Mouse (Mus musculus) kidney, postnatal 10 days (tissue): ENCODE data around the gene Mertk.

Source experiments
- DNase-seq: peaks from one replicate; pipeline ENCODE4 v3.0.0; 2021; ENCODE audit warnings: mixed read lengths

Gene Mertk

DNA sequence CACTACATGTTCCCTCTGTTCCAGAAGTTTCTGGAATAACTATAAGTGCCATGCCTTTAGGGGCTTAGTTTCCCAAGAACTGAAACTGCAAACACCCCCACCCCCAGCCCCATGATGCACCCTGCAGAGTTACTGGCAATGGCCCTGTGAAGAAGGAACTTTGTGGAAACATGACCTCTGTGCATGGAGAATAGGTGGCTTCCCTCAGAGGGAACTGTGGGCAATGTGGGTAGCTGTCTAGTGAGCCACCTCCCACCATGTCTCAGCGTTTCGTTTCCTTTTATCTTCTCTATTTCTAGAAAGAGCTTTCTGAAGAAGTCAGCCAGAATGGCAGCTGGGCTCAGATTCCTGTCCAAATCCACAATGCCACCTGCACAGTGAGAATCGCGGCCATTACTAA is 72.3 kb downstream of the Mertk start:
- DNase-seq: no peak

DNA sequence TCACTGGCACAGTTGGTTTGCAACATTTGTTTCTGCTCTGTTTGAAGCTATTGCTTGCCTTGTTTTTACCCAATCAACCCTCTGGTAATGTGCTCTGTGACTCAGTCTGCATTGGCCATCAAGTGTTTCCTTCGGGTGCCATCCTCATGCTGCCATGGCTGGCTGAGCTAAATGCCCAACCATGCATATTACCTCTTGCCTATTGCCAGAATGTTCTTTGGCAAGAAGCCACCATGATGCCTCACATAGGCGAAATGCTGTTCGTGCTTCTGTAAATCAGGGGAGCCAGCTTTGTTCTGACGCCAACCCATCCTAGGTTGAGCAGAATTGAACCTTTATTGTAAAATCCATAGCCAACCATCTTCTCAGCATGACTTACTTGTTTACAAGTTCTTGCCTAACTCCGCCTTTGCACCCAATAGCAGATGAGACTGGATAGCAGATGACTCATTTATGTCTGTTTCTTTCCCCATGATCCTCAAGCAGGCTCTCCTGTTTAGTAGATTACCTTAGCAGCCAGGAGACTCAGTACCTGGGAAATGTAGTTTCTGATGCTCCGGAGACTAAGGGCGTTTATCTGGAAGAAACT is 73.1 kb downstream of the Mertk start:
- DNase-seq: no peak

DNA sequence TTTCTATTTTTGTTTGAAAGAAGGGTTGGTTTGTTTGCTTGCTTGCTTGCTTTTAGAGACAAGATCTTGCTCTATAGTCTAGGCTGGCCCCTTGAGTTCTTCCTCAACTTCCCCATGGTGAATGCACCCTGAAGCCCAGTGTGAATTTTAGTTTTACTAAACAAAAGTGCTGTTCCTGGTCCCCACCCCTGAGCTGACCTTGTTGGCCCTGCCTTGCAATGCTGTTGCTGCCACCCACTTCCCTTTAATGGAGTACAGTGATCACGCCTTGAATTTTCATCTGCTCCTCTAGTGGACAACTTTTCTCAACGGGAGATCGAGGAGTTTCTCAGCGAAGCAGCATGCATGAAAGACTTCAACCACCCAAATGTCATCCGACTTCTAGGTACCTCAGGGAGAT is 83.5 kb downstream of the Mertk start:
- no peak for DNase-seq

DNA sequence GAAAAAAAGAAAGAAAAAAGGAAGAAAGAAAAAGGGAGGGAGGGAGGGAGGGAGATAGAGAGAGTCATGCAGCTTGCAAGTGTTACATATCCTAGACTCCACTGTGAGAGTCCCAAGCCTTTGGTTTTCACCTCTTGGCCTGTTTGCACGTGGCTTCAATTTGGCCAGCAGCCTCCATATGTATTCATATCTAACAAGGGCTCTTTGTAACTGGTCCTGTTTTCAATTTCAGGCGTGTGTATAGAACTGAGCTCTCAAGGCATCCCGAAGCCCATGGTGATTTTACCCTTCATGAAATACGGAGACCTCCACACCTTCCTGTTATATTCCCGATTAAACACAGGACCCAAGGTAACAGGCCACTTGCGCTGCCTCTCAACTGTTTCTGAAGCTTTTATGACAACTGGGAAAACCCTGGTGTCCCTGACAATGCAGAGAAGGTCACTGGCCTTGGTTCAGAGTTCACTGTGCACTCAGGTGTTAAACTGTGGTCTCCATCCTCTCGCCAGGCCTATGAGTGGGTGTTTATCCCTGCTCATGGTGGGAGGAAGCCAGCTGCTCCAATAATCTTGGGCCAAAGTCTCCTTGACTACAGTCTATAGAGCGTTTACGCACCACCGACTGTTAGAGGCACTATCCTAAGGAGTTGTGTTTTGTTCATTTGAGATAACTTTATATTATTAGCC is 85.0 kb downstream of the Mertk start:
- DNase-seq: no peak

DNA sequence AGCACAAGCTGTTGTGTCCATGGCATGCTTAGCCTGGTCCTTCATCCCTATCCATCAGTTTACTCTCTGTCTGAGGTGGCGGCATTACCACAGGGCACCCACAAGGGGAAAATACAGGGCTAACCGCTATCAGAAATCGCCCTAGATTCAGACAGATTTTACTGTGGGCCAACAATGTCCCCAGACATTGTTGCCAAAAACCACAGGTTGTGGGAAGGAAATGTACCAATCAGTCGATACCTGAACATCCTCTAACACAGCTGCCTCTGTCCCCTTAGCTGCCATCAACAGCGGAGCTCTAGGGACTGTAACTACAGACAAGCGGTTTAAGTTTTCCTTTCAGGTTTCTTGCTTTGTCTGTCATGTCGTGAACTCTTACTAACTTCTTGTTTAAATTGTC is 86.1 kb downstream of the Mertk start:
- no peak for DNase-seq

DNA sequence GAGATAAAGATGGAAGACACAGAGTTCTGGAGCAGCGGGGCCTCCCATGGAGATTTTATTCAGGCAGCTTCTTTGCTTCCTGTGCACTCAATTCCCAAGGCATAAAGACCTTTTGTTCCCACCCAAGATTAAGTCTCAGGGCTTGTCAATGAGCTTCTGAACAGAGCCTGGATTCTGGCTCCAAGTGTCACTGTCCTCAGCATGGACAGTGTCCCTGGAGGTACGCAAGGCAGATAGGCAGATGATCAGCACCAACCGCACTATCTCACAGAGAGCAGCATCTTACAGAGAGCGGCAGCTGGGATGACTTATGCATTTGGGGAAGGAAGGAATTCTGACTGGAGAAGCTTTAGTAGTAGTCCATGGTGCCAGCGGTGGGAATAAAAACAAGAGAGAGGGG is 87.6 kb downstream of the Mertk start:
- no peak for DNase-seq

DNA sequence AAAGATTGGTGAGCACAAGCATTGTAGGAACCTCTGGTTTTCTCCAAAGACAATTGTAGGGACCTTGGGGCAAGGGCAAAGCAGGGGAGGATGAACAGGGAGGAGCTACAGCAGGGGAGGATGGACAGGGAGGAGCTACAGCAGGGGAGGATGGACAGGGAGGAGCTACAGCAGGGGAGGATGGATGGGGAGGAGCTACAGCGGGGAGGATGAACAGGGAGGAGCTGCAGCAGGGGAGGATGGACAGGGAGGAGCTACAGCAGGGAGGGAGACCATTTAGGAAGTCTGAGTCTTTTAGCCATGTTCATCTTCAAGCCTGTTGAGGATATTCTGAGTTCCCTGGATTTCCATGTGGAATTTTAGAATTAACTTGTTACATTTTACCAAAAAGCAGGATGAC is 88.0 kb downstream of the Mertk start:
- no peak for DNase-seq

DNA sequence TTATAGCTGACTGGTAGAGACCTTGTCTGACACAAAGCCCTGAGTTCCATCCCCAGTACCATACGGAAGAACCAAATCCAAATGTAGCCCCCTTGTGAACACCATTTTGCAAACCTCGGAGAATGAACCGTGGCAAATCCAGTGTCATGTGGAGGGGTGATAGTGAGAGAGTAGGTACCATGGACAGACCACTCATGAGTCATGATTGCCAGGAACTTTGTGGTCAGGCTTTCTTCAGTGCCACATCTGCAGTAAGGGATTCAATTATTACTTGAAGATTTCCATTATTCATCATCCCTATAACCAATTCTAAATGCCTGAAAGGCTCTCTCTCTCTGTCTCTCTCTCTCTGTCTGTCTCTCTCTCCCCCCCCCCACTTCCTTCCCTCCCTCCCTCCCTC is 89.0 kb downstream of the Mertk start:
- no peak for DNase-seq

DNA sequence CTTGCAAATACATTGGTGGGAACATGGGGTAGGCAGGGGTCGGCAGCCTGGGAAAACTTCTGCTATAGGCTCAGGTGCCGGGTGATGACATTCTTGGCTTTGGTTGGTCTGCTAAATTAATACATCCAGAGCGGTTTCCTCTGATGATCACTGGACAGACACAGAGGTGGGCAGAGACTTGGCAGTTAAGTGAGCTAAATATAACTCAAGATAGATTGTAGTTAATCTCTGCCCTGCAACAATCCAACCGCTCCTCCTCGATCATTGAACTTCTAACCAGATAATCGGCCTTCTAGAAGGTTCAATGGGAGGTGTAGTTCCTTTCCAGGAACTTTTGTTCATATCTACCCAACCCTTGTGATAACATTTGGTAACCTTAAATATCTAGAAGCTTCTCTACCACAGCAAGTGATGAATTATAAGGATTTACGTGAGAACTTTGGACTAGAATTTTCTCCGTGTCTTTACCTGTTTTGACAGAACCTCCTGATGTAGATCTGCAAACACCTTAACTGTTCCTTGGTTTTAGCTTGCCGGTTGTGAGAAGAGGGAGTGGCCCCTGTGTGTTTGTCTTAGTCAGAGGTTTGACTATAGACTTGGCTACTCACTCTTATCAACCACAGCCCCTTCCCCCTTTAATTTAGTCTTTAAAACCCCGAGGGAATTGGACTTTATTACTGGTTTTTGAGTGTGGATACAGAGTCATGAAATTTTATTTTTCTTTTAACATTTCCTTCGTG is 92.3 kb downstream of the Mertk start:
- no peak for DNase-seq

DNA sequence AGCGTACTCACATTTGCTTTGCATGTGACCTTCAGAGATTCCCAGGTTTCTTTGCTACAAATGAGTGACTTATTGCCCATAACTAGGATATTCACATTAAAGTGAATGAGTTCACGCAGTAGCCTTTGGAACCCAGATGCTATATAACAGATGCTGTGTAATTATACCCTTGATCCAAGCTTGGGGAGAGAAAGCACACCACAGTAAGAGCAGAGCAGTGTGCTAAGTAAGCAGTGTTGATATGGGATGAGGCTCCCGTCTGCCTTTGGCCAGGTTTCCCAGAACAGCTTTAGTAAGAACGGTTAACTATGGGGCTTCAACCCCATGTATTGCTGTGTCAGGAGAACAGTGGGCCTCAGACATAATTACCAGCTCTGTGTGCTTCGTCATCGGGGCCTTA is 95.2 kb downstream of the Mertk start:
- no peak for DNase-seq

DNA sequence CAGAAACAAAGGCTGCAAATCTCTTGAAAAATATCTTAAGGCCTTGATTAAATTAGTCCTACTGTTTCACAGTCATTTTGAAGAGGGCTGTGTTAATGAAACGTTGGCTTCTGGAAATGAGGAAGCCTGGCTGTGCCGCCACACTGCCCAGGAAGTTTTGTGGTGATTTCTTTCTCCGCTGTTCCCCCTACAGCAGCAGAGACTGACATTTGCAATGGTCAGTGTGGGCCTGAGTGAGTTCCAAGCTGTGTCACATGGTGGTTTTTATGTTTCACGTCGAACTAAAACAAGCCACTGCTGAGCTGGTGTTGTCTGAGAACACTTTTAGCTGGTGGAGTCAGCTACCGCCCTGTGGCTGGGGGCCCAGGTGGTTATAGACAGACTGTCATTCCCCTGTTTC is 97.7 kb downstream of the Mertk start:
- DNase-seq: no peak

DNA sequence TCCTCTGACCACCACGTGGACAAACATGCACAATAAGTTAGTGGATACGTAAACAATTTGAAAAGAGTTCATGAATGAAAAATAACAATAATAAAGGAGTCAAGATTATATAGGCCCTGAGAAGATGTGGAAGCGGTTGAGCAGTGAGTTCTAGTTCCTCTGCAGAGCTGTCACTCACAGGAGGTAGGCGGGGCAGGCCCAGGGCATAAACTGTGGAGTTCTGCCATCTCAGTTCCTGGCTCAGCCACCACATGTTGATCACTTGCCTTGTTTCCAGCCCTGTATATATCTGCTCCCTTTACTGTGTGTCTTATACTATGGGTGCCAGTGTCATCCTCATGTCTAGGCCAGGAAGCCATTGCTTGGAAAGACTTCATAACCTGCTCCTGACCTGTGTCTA is 104.7 kb downstream of the Mertk start:
- DNase-seq: no peak

DNA sequence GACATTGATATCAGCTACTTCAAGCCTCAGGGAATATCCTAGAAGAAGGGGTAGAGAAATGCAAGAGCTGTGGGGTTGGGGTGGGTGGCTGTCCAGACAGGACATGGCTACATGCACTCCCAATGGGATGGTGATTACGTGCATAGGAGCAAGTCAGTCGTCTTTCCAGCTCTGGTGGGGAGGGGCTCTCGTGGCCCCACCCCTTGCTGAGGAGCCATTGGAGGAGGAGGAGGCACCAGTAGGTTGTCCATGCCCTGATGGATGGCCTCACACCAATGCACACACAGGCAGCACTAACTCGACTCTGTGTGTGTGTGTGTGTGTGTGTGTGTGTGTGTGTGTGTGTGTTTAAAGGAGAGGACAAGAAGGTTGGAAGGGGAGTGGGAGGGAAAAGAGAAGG is 106.6 kb downstream of the Mertk start:
- no peak for DNase-seq

DNA sequence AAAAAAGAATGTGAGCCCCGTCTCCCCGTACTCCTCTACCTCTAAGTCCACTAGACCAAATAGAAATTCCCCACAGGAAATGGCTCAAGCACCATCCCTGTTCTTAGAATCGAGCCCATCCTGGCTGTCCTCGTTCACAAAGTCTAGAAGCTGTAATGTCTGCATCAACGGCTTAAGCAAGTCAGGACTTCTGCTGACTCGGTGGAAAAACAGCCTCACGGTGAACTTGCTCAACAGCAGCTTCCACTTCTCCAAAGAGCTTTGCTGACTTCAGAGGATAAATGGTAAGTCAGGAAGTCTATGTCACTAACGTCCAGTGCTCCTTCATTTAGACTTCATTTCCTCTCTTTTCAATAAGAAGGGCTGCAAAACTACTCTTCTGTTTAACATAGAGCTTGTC is 107.8 kb downstream of the Mertk start:
- DNase-seq: peak; percentile 20

DNA sequence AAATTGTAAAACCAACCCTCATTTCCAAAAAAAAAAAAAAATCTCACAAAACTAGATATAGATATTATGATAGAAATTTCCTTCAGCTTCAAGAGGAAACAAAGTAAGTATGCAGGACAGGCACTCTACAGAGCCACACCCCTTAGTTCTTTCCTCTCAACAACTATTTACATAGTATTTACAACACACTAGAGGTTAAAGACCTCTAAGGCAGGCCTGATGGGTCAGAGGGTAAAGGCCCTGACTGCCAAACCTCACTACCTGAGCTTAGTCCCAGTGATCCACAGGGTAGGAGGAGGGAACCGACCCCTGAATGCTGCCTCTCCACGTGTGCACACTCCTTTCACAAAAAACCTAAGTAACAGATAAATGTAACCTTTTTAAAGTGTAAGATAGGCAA is 114.0 kb downstream of the Mertk start:
- no peak for DNase-seq

DNA sequence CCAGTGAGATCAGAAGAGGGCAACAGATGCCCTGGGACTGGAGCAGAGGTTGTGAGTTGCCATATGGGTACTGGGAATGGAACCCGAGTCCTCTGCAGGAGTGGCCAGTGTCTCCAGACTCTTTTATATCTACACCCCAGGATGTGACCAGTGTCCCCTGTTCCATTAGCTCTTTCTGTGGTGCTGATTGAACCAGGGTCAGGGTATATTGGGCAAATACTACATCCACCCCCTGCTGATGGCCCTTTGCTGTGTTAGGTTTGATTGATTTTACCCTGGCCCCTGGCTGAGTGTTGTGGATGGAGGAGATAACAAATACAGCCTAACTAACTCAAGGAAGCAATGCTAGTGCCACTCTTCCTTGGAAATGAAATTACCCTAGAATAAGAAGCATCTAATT is 117.6 kb downstream of the Mertk start:
- no peak for DNase-seq

DNA sequence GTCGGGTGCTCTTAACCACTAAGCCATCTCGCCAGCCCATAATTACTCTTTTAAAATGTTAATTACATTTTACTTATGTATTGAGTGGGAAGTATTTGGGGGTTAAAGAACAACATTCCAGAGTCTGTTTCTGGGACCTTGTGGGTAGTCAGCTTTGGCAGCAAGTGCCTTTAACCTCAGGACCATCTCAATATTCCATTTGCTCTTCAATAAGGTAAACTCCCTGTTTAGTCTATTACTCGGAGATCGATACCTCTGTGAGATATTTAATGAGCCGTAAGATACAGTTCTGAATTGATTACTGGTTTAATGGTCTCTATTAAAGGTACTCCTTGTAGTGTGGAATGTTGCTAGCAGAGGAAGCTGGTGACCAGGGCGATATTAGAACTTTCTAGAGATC is 118.2 kb downstream of the Mertk start:
- no peak for DNase-seq

DNA sequence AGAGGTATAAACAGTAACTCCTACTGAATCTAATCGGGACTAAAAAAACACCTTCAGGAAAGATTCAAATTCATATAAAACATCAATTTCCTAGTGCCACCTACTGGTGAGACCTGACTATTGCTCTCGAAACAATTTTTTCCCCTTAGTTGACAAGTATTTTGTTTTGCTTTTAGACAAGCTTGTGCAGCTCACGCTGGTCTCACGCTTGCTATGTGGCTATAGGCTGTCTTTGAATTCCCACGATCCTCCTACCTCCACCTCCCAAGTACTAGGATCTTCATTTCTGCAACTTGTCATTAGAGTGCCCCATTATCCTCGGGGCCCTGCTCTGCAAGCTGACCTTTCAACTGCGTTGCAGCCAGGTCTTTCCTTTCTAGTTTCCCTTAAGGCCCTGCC is 118.6 kb downstream of the Mertk start:
- DNase-seq: peak; percentile 69

DNA sequence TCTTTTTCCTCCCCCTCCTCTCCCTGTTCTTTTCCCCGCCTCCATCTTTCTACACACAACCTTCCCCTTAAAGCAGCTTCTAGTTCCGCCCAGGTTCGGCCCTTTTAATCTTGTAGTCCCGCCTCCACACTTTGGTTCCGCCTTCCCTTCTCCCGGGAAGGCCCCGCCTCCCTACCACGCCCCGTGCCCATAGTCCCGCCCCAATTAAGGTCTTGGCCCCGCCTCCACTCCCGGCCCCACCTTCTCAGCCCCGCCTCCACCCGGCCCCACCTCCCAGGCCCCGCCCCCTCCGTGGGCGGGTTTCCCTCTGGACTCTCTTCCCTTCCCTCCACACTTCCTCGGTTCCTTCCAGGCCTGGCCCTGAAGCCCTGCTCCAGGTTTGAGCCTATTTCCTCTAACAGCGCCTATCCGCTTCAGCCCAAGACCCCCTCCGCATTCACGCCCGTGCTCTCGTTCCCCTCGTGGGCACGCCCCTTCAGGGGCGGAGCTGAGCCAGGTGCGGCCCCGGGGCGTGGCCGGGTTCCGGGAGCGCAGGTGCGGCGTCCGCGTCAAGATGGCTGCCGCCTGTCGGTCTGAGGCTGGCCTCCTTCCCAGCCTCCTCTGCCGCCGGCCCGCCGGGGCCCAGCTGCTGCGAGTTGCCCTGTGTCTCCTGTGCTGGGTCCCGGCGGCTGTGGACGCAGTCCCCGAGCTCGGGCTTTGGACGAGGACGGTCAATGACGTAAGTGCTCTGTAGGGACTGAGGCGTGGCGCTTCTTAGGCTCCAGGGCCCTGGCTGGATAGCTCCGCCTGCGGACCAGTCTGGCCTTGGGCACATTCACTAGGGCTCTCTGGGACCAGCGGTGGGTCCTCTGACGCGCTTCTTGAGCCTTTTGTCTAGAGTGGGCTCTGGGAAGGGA is 119.3 kb downstream of the Mertk start, which contains the start of gene Tmem87b:
Gene Tmem87b, plus strand, starts transcription at position 333 of the 896 bp plus-strand sequence.
- peak; percentile 98 for DNase-seq

DNA sequence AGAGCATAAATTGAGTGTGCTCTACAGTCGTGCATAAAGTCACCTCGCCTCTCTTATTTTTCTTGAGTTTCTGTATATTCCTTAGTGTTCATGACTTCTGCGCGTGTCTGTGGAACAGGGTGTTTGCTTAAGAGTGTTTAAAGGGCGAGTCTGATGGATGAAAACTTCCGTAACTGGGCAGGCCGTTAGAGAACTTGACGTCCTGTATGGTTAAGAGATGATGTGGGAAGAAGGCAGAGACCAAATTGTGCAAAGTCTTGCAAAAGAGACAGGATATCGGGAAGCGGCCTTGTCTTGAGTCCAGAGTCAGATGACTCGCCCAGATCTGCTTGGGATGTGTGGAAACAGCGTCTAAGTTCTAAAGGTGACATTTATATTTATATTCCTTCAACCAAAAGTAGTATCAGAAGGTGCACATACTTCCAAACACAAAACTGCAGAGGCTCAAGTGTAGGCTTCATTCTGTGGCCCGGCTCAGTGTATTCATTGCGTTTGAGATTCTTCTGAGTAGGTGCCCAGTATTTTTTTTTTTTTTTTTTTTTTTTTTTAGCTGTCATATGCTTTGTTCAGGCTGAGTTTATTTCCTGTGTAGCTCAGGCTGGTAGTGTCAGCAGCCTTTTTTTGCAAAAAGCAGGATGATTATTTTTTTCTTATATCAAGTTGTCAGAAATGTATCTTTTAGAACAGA is 120.3 kb downstream of the Mertk start:
- DNase-seq: peak; percentile 18

DNA sequence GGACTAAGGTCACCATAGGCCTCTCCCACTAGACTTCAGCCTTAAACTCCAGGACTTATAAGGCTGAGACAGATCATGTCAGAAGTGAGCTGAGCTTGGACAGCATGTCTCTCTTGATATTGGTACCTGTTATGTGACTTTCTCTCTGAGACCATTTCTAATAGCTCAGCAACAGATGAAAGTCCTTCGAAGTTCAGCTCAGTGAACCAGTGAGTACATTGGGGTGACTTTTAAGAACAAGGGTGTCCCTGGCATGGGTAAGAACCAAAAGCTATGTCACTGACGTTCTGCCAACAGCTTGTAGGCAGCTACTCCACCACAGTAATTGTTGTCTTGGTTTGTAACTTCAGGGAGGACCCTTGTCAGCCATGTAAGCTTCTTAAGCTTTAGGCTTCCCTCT is 121.9 kb downstream of the Mertk start:
- DNase-seq: no peak

DNA sequence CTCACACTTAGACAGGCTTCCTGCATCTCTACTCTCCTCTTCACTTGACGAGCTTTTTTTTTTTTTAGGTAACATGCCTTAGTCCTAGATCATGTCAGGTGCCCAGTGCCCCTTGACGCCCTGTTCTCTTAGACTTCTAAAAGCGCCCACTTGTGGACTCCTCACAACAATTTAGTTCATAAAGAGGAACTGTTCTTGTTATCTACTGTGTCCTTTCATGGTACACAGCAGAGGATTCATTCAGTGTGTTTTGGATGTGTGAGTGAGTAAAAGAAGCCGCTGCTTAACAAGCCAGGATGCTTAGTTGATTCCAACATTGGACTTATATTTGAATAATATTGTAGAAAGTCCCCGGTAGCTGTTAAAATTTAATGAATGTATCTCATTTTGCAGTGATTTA is 125.1 kb downstream of the Mertk start:
- DNase-seq: no peak

DNA sequence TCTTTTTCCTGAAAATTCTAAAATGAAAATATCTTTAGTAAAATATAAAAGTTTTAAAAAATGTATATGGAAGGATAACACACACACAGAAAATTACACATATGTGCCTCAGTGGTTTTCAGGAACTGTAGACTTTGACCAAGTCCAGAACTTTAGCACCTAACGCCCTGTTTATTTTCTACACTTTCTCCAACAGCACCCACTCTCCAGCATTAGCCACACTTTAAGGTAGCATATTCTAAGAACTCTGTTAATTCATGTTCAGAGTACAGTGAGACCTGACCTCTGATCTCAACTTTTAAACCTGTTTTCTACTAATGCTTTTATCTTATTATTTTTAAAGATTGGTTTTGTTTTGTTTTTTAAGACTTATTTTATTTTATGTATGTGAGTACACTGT is 129.0 kb downstream of the Mertk start:
- no peak for DNase-seq
